Mouse (Mus musculus): ENCODE measurements at regions not wholly inside any gene's neighbourhood (a gene's known extent, or its start where the extent isn't known, plus 50 kb on each side); places are given as distances from the start of the nearest gene placed in this dataset.
A peak's percentile ranks its signal among the peaks of the same experiment; 100 is the strongest.
"Not testable (repeated sequence)": the region's sequence is repeated elsewhere in the genome, so short reads cannot be mapped to it uniquely, and the experiment has no call there.

DNA sequence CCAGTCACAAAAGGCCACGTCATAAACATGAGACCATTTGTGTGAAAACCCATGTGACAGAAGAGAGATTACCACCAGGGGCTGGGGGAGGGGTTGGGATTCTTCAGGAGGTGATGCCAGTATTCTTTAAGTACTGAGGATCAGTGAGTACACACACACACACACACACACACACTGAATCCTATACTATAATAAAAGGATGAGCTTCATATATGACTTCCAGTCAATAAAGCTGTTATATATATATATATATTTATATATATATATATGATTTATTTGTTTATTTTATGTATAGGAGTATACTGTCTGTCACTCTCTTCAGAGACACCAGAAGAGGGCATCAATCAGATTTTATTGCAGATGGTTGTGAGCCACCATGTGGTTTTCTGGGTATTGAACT is 98.4 kb downstream of the Gm15319 start:
- not testable (repeated sequence) for ATAC-seq (ENCODE audit: low FRiP score); H3K9me3 ChIP-seq (ENCODE audit: low read length); H3K36me3 ChIP-seq (ENCODE audit: insufficient read depth, low read length); H3K4me1 ChIP-seq (ENCODE audit: insufficient read depth, low read length); H3K4me2 ChIP-seq (ENCODE audit: low read depth, low read length, poor library complexity, severe bottlenecking); H3K9ac ChIP-seq (replicated peaks; ENCODE audit: low read length, poor library complexity, severe bottlenecking); H3K27me3 ChIP-seq (ENCODE audit: insufficient read depth, low read length); DNase-seq (ENCODE audit: low spot score); H3K27ac ChIP-seq (ENCODE audit: low read depth, low read length); H3K4me3 ChIP-seq (ENCODE audit: low read depth, low read length)
- 83% methylated on average over 1 of the region's 1 CpGs for WGBS

DNA sequence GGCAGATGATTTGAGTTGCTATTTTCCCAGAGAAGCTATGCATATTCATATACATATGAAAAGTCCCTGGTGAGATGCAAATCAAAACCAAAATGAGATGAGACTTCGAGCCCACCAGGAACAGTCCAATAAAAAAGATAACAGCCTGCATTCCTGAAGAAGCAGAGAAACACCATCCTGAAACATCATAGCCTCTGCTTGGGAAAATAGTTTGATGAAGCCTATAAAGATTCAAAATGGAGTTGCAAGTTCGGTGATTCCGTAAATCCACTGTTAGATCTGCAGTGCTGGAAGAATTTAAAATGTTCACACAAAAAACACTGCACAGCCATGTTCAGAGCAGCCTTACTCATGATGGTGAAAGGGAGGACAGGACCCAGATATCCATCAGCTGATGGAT is 98.9 kb downstream of the Gm15319 start:
- not testable (repeated sequence) for H3K36me3 ChIP-seq (ENCODE audit: insufficient read depth, low read length); H3K27me3 ChIP-seq (ENCODE audit: insufficient read depth, low read length); DNase-seq (ENCODE audit: low spot score); H3K4me2 ChIP-seq (ENCODE audit: low read depth, low read length, poor library complexity, severe bottlenecking); H3K4me3 ChIP-seq (ENCODE audit: low read depth, low read length); H3K4me1 ChIP-seq (ENCODE audit: insufficient read depth, low read length); H3K9me3 ChIP-seq (ENCODE audit: low read length); ATAC-seq (ENCODE audit: low FRiP score); H3K27ac ChIP-seq (ENCODE audit: low read depth, low read length); H3K9ac ChIP-seq (replicated peaks; ENCODE audit: low read length, poor library complexity, severe bottlenecking)
- 87% methylated on average over 3 of the region's 3 CpGs for WGBS

GRCm38 (mm10) chr8:20262847-20263570 is 100.0 kb downstream of the Gm15319 start:
- not testable (repeated sequence) for H3K4me2 ChIP-seq (ENCODE audit: low read depth, low read length, poor library complexity, severe bottlenecking); H3K36me3 ChIP-seq (ENCODE audit: insufficient read depth, low read length); H3K9me3 ChIP-seq (ENCODE audit: low read length); ATAC-seq (ENCODE audit: low FRiP score); H3K27me3 ChIP-seq (ENCODE audit: insufficient read depth, low read length); H3K27ac ChIP-seq (ENCODE audit: low read depth, low read length); H3K4me3 ChIP-seq (ENCODE audit: low read depth, low read length); H3K4me1 ChIP-seq (ENCODE audit: insufficient read depth, low read length); DNase-seq (ENCODE audit: low spot score); H3K9ac ChIP-seq (replicated peaks; ENCODE audit: low read length, poor library complexity, severe bottlenecking)
- 79% methylated on average over 6 of the region's 7 CpGs for WGBS

DNA sequence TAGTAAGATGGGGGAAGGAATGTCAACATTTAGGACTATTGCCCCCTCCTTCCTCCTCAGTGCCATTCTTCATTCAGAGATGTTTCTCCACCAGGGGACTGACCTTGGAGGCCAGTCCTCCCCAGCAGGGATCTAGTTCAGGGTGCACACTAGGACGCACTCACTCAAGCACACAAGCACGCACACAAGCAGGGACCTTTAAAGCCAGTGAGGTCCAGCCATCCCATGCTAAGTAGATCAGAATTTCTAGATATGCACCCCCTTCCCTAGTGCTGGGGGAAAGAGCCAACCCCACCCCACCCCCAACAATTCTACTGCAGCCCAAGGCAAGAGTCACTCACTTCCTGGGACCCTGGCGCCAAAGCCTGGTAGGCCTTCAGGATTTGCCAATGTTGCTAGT is 100.8 kb downstream of the Gm15319 start:
- H3K27me3 ChIP-seq (ENCODE audit: insufficient read depth, low read length); H3K9ac ChIP-seq (replicated peaks; ENCODE audit: low read length, poor library complexity, severe bottlenecking); H3K36me3 ChIP-seq (ENCODE audit: insufficient read depth, low read length); H3K4me3 ChIP-seq (ENCODE audit: low read depth, low read length); H3K9me3 ChIP-seq (ENCODE audit: low read length); DNase-seq (ENCODE audit: low spot score); H3K27ac ChIP-seq (ENCODE audit: low read depth, low read length); H3K4me1 ChIP-seq (ENCODE audit: insufficient read depth, low read length); H3K4me2 ChIP-seq (ENCODE audit: low read depth, low read length, poor library complexity, severe bottlenecking): not testable (repeated sequence)
- WGBS, result no CpG with 5 or more reads among the region's 3 CpGs
- 0 out of 2 replicates have a peak, but pooled peaks have one; percentile 62 for ATAC-seq (ENCODE audit: low FRiP score)

DNA sequence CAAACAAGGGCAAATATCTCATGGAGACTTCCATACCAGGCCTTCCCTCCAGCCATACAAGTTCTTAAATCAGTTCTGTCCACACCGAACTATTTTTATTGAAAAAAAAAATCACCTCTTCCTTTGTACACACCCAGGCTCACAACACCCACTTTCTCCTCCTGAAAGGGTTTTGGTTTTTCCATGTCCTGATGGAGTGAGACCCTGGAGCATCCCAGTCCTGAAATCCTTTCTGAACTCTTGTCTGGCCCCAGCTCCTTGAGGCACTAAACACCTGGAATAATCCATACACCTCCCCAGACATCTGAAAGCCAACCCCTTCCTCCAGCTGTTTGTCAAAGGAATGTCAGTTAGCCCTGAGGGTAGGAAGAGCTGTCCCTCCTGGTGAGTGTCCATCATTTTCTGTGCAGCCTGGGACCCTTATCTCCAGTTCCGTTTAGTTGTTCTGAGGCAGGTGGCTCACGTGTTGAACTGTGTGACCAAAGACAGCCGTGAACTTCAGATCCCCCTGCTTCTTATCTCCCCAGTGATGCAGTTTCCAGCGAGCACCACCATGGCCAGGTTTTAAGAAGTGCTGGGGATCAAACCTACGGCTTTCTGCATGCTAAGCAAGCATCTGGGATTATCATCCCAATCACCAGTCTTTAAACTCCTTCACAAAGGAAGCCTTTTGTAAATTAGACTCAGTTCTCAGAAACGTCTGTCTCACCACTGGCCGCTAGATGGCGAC is 101.4 kb downstream of the Gm15319 start:
- not testable (repeated sequence) for H3K9ac ChIP-seq (replicated peaks; ENCODE audit: low read length, poor library complexity, severe bottlenecking); H3K4me2 ChIP-seq (ENCODE audit: low read depth, low read length, poor library complexity, severe bottlenecking); H3K9me3 ChIP-seq (ENCODE audit: low read length); H3K27ac ChIP-seq (ENCODE audit: low read depth, low read length); H3K4me3 ChIP-seq (ENCODE audit: low read depth, low read length); H3K4me1 ChIP-seq (ENCODE audit: insufficient read depth, low read length); H3K27me3 ChIP-seq (ENCODE audit: insufficient read depth, low read length); H3K36me3 ChIP-seq (ENCODE audit: insufficient read depth, low read length); DNase-seq (ENCODE audit: low spot score)
- ATAC-seq (ENCODE audit: low FRiP score), result 0 out of 2 replicates have a peak, but pooled peaks have one; percentile 69
- 68% methylated on average over 5 of the region's 9 CpGs for WGBS

GRCm38 (mm10) chr8:20261007-20261406 is 102.0 kb downstream of the Gm15319 start:
- not testable (repeated sequence) for H3K9me3 ChIP-seq (ENCODE audit: low read length); H3K27me3 ChIP-seq (ENCODE audit: insufficient read depth, low read length); H3K4me3 ChIP-seq (ENCODE audit: low read depth, low read length); H3K4me1 ChIP-seq (ENCODE audit: insufficient read depth, low read length); H3K36me3 ChIP-seq (ENCODE audit: insufficient read depth, low read length); H3K4me2 ChIP-seq (ENCODE audit: low read depth, low read length, poor library complexity, severe bottlenecking); ATAC-seq (ENCODE audit: low FRiP score); H3K27ac ChIP-seq (ENCODE audit: low read depth, low read length); H3K9ac ChIP-seq (replicated peaks; ENCODE audit: low read length, poor library complexity, severe bottlenecking); DNase-seq (ENCODE audit: low spot score)
- no CpG with 5 or more reads among the region's 2 CpGs for WGBS

DNA sequence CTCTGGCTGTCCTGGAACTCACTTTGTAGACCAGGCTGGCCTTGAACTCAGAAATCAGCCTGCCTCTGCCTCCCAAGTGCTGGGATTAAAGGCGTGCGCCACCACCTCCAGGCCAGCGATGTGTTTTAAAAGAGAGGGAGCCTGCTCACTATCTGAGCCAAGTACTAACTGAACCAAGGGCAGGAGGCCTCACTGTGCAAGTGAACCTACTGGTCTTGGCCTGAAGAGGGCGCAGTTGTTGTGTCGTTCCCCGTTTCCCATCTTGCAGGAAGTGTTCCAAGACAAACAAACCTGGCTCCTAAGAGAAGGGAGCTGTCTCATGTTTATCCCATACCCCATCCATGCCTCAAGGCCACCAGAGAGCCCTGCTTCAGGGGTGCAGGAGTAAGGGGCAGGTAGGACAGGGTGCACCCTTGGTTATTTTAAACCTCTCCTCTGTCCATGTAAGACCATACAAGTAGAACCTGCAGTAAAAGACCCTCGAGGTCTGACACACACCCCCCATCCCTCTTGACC is 102.8 kb downstream of the Gm15319 start:
- not testable (repeated sequence) for H3K4me3 ChIP-seq (ENCODE audit: low read depth, low read length); H3K4me1 ChIP-seq (ENCODE audit: insufficient read depth, low read length); H3K9ac ChIP-seq (replicated peaks; ENCODE audit: low read length, poor library complexity, severe bottlenecking); H3K27me3 ChIP-seq (ENCODE audit: insufficient read depth, low read length); H3K36me3 ChIP-seq (ENCODE audit: insufficient read depth, low read length); H3K9me3 ChIP-seq (ENCODE audit: low read length); H3K4me2 ChIP-seq (ENCODE audit: low read depth, low read length, poor library complexity, severe bottlenecking); ATAC-seq (ENCODE audit: low FRiP score); H3K27ac ChIP-seq (ENCODE audit: low read depth, low read length); DNase-seq (ENCODE audit: low spot score)
- 67% methylated on average over 3 of the region's 7 CpGs for WGBS

- WGBS, result 92% methylated on average over 6 of the region's 8 CpGs
- H3K4me2 ChIP-seq (ENCODE audit: low read depth, low read length, poor library complexity, severe bottlenecking); H3K27ac ChIP-seq (ENCODE audit: low read depth, low read length); ATAC-seq (ENCODE audit: low FRiP score); H3K9ac ChIP-seq (replicated peaks; ENCODE audit: low read length, poor library complexity, severe bottlenecking); H3K4me1 ChIP-seq (ENCODE audit: insufficient read depth, low read length); DNase-seq (ENCODE audit: low spot score); H3K4me3 ChIP-seq (ENCODE audit: low read depth, low read length); H3K36me3 ChIP-seq (ENCODE audit: insufficient read depth, low read length); H3K9me3 ChIP-seq (ENCODE audit: low read length); H3K27me3 ChIP-seq (ENCODE audit: insufficient read depth, low read length): not testable (repeated sequence)
Measured at GRCm38 (mm10) chr8:20259662-20260061, 103.3 kb downstream of the Gm15319 start.

Data from midbrain, postnatal 0 days (tissue).